Comparison of ENCODE assay signal across 9 mouse cellular contexts in the genomic region with DNA sequence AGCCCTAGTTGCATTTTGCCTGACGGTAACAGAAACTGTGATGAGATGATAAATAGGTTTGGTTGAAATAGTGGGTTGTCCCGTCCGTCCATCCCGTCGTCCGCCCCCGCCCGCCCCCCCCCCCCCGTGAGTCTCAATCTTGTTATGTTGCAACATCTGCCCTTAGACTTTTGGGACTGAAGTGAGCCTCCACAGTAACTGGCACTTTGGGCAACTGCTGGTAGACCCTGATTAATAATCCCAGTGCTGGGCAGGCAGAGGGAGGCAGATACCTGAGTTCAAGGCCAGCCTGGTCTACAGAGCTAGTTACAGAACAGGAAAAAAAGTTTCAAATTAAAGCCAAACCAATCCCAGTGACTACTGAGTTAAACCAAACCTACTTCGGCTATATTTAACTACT. TPM values are rescaled to one million over a fixed set of nuclear protein-coding genes. Genes with fewer than 3 reads are reported as not detected.
DNase-seq lines count a peak whose midpoint lies in the region; ATAC-seq and TF ChIP-seq lines count a peak whose summit lies in the region.
"Had no signal": no experiment of that assay in that cellular context is flagged by ENCODE, and none has a peak within 500 bp of the region (broad histone marks: within the 10 kb centered on the region; RNA-seq: fewer than 3 reads in every experiment).

No protein-coding gene starts in this region.

- no peaks in the 10 kb centered on the region; the same call in none of the 2 replicates for H3K4me1 ChIP-seq in testis, adult 2 months (ENCODE audit: control insufficient read depth, insufficient read depth, low read length)
- peaks cover 26% of the 10 kb centered on the region for H3K4me1 ChIP-seq in liver, embryonic 12.5 days

- peak overlapping the region; percentile 96 for H3K4me3 ChIP-seq in testis, adult 2 months (ENCODE audit: control insufficient read depth, low read depth, low read length)
- H3K4me3 ChIP-seq in liver, embryonic 12.5 days, result peak overlapping the region; percentile 98

- peak; percentile 21 for DNase-seq in cerebellum, adult 9-11 months
- DNase-seq in cerebellum, postnatal 14 days, result no peak
- DNase-seq in testis, postnatal 14 days (ENCODE audit: low spot score), result no peak
- no peak for DNase-seq in MN1 (ENCODE audit: low spot score)
- DNase-seq in layer of hippocampus, adult 8-10 months (ENCODE audit: low spot score in 2 of 2), result no peak
- DNase-seq in c-Kit-positive CD71-positive TER-119-positive erythroid progenitor cells, embryonic 14.5 days (ENCODE audit: low spot score), result no peak
- DNase-seq: cerebellum, postnatal 10 days had no signal

- H3K36me3 ChIP-seq in testis, adult 2 months (ENCODE audit: control insufficient read depth, insufficient read depth, low read length), result no peaks in the 10 kb centered on the region
- H3K36me3 ChIP-seq in liver, embryonic 12.5 days, result peaks cover 13% of the 10 kb centered on the region; the same call in 1 of the 2 replicates

- no peak overlapping the region for H3K27ac ChIP-seq in testis, adult 2 months (ENCODE audit: control insufficient read depth, insufficient read depth, low read depth, low read length)
- H3K27ac ChIP-seq in liver, embryonic 12.5 days, result peak overlapping the region; percentile 60; the same call in 1 of the 2 replicates

- peak overlapping the region; percentile 89 for H3K9ac ChIP-seq in liver, embryonic 12.5 days

- peak overlapping the region; percentile 85 for H3K4me2 ChIP-seq in liver, embryonic 12.5 days

- ATAC-seq in liver, embryonic 12.5 days, result no peak

- no peak for TF ChIP-seq CTCF in testis, adult 2 months (IDR thresholded peaks at IDR 0.05; ENCODE audit: control insufficient read depth, insufficient read depth, insufficient replicate concordance, low read depth, low read length)

- no peaks in the 10 kb centered on the region for H3K9me3 ChIP-seq in liver, embryonic 12.5 days (replicated peaks)

- no peaks in the 10 kb centered on the region for H3K27me3 ChIP-seq in testis, adult 2 months (ENCODE audit: control insufficient read depth, insufficient read depth, low read length)
- no peaks in the 10 kb centered on the region for H3K27me3 ChIP-seq in liver, embryonic 12.5 days (replicated peaks)

- TF ChIP-seq POLR2A in testis, adult 2 months (IDR thresholded peaks at IDR 0.05; ENCODE audit: control insufficient read depth, low read depth, low read length), result no peak

- WGBS in liver, embryonic 12.5 days (ENCODE audit: insufficient replicate concordance), result 9% methylated on average over 10 of the region's 10 CpGs

RNA-seq across cellular contexts. Expression of a gene that starts 1.1 kb away (rescaled TPM):
- 9.1 and 10.5 TPM in 2 replicates for polyA plus RNA-seq in testis, adult 2 months (2012; rRNA removed)
- polyA plus RNA-seq in liver, embryonic 12.5 days (2016; fragmentation: Nextera tagmentation; extraction: Ambion mirVana), result 10.0 and 10.4 TPM in 2 replicates
- total RNA-seq in layer of hippocampus, adult 8-10 months (2022), result 10 to 100 TPM; 13.1 to 16.2 (median 14.9) TPM

RNA-seq across cellular contexts. Expression of a gene that starts 30.9 kb away (rescaled TPM):
- 154 and 178 TPM in 2 replicates for polyA plus RNA-seq in testis, adult 2 months (2012; rRNA removed)
- polyA plus RNA-seq in liver, embryonic 12.5 days (2016; fragmentation: Nextera tagmentation; extraction: Ambion mirVana), result 409 and 425 TPM in 2 replicates
- total RNA-seq in layer of hippocampus, adult 8-10 months (2022), result 100 to 1,000 TPM; 236 to 253 (median 249) TPM

RNA-seq across cellular contexts. Expression of a gene that starts 30.9 kb away (rescaled TPM):
- polyA plus RNA-seq in testis, adult 2 months (2012; rRNA removed), result 1.7 and 2.0 TPM in 2 replicates
- 23.5 and 24.2 TPM in 2 replicates for polyA plus RNA-seq in liver, embryonic 12.5 days (2016; fragmentation: Nextera tagmentation; extraction: Ambion mirVana)
- 10 to 100 TPM; 11.4 to 14.1 (median 13.4) TPM for total RNA-seq in layer of hippocampus, adult 8-10 months (2022)
